Mouse (Mus musculus): ENCODE data around the gene Stk4.

The Stk4 gene

GRCm38 (mm10) chr2:164127297-164127696 lies 57.2 kb downstream of the Stk4 start:
- in situ Hi-C loops (cut with MboI, MseI), result no loop called here

- in situ Hi-C loops (cut with MboI, MseI), result no loop called here
These were observed 58.7 kb downstream of the Stk4 start for GRCm38 (mm10) chr2:164128576-164129411.

GRCm38 (mm10) chr2:164131586-164131985 lies 61.5 kb downstream of the Stk4 start:
- in situ Hi-C loops (cut with MboI, MseI), result no loop called here

- in situ Hi-C loops (cut with MboI, MseI), result no loop called here
These were observed 64.4 kb downstream of the Stk4 start for GRCm38 (mm10) chr2:164134563-164134962.

GRCm38 (mm10) chr2:164135367-164135766 lies 65.2 kb downstream of the Stk4 start:
- in situ Hi-C loops (cut with MboI, MseI), result no loop called here

- in situ Hi-C loops (cut with MboI, MseI), result no loop called here
These were observed 66.3 kb downstream of the Stk4 start for GRCm38 (mm10) chr2:164136393-164136792.

- in situ Hi-C loops (cut with MboI, MseI), result no loop called here
These were observed 67.6 kb downstream of the Stk4 start for GRCm38 (mm10) chr2:164137754-164138153.

- in situ Hi-C loops (cut with MboI, MseI), result no loop called here
These were observed 71.9 kb downstream of the Stk4 start for GRCm38 (mm10) chr2:164142021-164142420.

GRCm38 (mm10) chr2:164144025-164144424 lies 73.9 kb downstream of the Stk4 start:
- in situ Hi-C loops (cut with MboI, MseI), result no loop called here

- in situ Hi-C loops (cut with MboI, MseI), result no loop called here
These were observed 74.4 kb downstream of the Stk4 start for GRCm38 (mm10) chr2:164144541-164144940.

- in situ Hi-C loops (cut with MboI, MseI), result no loop called here
These were observed 76.4 kb downstream of the Stk4 start for GRCm38 (mm10) chr2:164146556-164146955.

- in situ Hi-C loops (cut with MboI, MseI), result no loop called here
These were observed 80.1 kb downstream of the Stk4 start for GRCm38 (mm10) chr2:164150086-164150760.

- in situ Hi-C loops (cut with MboI, MseI), result no loop called here
These were observed 82.2 kb downstream of the Stk4 start for GRCm38 (mm10) chr2:164152341-164152740.

GRCm38 (mm10) chr2:164154007-164154406 lies 83.9 kb downstream of the Stk4 start:
- in situ Hi-C loops (cut with MboI, MseI), result no loop called here

GRCm38 (mm10) chr2:164156158-164156557 lies 86.0 kb downstream of the Stk4 start:
- in situ Hi-C loops (cut with MboI, MseI), result no loop called here

GRCm38 (mm10) chr2:164158838-164159237 lies 88.7 kb downstream of the Stk4 start:
- in situ Hi-C loops (cut with MboI, MseI), result no loop called here

- in situ Hi-C loops (cut with MboI, MseI), result no loop called here
These were observed 91.5 kb downstream of the Stk4 start for GRCm38 (mm10) chr2:164161515-164162055.

GRCm38 (mm10) chr2:164164941-164165340 lies 94.8 kb downstream of the Stk4 start:
- in situ Hi-C loops (cut with MboI, MseI), result no loop called here

- in situ Hi-C loops (cut with MboI, MseI), result no loop called here
These were observed 97.8 kb downstream of the Stk4 start for GRCm38 (mm10) chr2:164167752-164168570.

- in situ Hi-C loops (cut with MboI, MseI), result no loop called here
These were observed 98.4 kb downstream of the Stk4 start for GRCm38 (mm10) chr2:164168571-164168946.

GRCm38 (mm10) chr2:164170326-164170725 lies 100.2 kb downstream of the Stk4 start:
- in situ Hi-C loops (cut with MboI, MseI), result no loop called here

GRCm38 (mm10) chr2:164170902-164171301 lies 100.8 kb downstream of the Stk4 start, which contains the start of gene Kcns1:
Gene Kcns1, minus strand, starts transcription at chr2:164171113.
- in situ Hi-C loops (cut with MboI, MseI), result no loop called here
